Mouse (Mus musculus): Measurements from ENCODE around the gene Nkx6-1. TPM values are rescaled to one million over a fixed set of nuclear protein-coding genes. Genes with fewer than 3 reads are reported as not detected.
A peak's percentile ranks its signal among the peaks of the same experiment; 100 is the strongest.

The Nkx6-1 gene
- under 1 TPM in 3 of 4 experiments, not detected in 1; 0.11 to 0.33 (median 0.27) TPM for total RNA-seq (2022)

DNA sequence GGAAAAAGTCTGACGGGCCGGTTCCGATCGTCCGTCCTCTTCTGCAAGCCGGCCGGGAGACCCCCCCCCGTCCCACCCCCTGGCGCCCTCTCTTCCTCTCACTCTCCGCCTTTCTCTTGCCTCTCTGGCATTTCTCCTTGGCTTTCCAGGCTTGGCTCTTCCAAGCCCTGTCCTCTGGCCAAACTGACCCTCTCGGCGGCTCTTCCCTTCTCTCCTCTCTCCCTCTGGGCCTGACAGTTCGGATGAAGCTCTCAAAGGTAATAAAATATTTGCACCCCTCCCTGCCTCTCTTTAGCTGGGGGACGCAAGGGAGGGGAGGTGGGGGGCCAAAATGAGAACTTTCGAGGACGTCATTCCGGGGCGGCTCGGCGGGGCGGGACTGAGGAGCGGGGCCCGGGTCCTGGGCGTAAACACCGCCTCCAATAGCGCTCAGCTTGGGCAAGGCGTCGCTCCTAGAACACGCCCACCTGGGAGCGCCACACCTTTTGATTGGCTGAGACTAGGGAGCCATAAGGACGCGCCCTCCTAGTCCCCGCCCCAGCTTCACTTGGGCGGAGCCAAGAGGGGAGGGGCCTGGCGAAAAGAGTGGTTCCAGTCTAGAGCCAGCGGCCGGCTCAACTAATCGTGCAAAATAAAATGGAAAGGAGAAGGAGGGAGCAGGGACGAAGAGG lies at the start of gene Nkx6-1:
TSS of gene Nkx6-1 (minus strand) at position 52 of the 671 bp plus-strand sequence.
- no peak for DNase-seq (ENCODE audit: low spot score in 2 of 2)

DNA sequence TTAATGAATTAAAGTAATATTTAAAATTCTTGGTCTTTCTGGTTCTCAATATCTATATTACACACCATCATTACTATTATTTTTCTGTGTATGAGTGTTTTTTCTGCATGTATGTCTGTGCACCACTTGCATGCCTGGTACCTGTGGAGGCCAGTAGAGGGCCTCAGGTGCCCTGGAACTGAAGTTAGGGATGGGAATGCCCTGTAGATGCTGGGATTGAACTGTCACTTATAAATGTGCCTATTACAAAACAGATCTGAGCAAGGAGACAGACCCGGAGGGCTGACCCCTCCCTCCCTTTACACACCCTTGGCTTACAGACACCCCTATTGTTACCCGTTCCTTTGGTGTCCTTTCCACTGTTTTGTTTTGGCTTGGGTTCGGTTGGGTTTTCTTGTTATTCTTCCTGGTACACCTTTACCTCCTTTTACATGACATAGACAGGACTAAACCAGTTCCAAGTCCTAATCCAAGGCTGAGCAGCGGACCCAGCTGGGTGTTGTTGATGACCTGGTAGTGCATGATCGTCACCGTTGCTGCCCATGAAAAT lies 48.3 kb upstream of the Nkx6-1 start:
- no peak for DNase-seq (ENCODE audit: low spot score in 2 of 2)

DNA sequence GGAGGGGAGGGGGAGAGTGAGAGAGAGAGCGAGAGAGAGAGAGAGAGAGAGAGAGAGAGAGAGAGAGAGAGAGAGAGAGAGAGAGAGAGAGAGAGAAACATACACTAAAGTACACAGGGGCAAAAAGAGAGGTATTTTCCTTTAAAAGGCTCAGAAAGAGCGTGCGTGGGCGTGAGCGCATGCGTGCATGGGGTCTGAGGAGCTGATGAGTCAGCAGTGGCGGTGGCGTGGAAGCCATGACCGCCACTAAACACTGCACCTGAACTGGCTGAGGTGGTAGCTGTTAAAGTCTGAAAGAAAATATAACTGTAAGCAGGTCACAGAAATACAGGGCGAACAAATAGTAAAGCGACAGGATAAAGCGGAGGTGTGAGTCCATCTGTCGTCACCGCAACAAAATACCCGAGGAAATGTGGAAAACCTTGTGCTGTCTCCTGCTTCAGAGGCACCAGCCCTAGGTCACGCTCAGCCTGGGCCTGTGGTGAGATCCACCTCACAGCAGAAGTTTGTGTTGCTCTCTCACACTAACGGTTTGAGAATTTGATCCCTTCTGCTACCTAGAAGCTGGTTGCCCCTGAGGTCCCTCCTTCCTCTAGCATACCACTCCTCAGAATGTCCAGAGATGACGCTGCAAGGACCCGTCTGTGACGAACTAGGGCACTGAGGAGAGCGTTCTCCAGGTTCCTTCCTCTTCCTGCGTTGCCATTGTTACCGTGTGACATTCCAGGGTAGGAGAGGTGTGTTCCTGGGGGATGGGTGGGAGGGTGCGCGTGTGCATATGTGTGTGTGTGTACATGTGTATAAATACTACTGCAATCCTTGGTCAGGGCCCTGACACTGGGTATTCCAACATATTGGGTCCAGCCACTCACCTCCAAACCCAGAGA lies 38.8 kb upstream of the Nkx6-1 start:
- DNase-seq (ENCODE audit: low spot score in 2 of 2), result peak in 1 of 2 experiments; percentile 16

DNA sequence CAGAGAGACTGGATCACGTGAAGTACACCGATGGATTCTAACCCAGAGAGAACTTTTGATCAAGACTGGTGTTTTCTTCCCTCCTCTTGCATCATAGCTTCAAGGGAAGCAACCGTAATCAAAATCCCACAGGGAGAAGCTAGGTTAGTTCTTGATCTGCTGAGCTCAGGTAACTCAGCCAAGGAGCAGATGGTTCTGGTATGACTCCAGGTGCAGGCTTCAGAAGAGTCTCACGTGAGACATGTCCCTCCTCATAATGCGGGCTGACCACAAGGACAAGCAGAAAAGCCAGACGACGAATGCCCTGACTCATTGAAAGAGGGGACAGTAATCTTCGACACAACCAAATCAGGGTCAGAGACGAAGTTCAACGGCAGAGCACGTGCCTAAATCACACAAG lies 37.8 kb upstream of the Nkx6-1 start:
- no peak for DNase-seq (ENCODE audit: low spot score in 2 of 2)

DNA sequence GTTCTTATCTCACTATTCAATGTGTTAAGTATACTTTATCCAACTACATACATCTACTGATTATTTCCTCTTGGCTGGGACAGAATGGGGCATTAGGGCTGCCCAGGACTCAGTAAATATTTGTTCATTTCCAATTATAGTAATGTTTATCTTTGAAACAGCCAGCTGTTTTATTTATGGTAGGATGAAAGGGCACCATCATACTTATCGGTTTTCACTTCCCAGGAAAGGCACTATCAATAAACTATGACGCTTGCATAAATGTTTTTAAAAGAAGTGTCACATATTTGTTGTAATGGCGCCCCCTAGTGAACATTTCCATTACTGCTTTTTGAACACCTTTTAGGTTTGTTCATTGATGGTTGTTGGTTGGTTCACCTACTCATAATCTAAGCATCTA lies 35.8 kb upstream of the Nkx6-1 start:
- no peak for DNase-seq (ENCODE audit: low spot score in 2 of 2)

DNA sequence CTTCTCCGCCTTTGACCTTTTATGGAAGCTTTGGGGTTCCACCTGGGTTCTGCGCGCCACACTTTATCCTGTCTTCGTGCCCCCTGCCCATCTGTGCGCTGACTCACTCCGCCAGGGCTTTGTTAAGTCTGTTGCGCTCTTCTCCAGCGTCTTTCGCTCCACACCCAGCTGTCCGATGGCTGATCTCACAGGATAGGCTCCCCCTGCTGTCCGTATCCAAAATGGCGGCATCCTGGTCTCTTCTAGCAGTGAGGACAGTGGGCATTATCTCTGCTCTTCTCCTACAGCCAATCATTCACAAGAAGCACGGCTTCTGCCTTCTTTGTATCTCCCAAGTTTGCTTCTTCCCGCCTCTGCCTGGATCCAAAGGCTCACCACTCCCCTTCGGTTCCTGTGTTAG lies 23.8 kb upstream of the Nkx6-1 start:
- no peak for DNase-seq (ENCODE audit: low spot score in 2 of 2)

DNA sequence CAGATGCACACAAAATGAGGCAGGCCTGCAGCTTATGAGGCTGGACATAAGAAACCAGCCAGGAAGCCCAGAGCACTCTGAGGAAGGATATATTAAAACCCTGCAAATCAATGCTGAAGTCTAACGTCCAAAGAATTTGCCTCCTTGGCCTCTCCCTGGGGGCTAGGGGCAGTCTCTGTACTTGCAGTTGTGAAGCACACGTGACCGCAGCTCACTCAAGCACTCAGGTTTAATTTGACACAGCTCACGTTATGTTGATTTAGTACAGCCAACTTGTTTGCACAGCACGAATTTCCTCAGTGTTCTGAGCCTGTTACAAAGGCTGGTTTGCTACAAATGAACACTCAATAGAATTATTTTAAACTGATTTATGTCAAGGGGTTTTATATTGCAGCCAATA lies 18.5 kb upstream of the Nkx6-1 start:
- no peak for DNase-seq (ENCODE audit: low spot score in 2 of 2)

DNA sequence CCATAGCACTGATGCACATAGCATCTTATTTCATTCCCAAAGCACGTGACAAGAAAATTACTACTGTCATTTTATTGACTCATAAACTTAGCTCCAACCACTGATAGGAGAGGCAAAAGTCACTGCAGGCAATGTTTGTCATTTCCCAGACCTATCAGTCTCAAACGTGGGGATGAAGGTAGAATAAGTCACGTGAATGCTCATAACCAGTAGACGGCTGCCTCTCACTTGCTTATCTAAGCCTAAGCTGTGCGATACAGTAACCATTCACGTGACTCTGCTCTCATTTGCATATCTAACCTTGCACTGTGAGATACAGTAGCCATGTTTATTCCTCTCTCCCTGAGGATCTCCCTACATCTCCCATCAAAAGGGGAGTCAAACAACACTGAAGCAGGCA lies 15.5 kb upstream of the Nkx6-1 start:
- no peak for DNase-seq (ENCODE audit: low spot score in 2 of 2)

DNA sequence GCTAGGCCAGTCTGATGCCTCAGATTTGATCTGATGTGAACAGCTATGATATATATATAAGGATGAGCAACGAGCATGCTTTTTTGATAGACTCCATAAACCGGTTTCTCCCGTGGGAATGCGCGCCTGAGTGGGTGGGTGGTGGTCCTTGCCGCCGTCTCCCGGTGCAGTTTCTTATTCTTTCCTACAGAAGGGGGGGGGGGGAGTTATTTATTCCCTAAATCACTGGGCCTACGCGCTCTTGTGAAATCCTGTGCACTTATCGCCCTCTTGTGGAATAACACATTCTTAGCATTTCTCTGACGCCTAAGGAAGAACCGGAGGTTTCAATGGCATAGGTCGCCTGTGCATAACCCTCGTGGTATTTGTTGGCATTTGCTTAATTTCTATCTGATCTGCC lies 4.6 kb upstream of the Nkx6-1 start:
- peak in 1 of 2 experiments; percentile 19 for DNase-seq (ENCODE audit: low spot score in 2 of 2)

DNA sequence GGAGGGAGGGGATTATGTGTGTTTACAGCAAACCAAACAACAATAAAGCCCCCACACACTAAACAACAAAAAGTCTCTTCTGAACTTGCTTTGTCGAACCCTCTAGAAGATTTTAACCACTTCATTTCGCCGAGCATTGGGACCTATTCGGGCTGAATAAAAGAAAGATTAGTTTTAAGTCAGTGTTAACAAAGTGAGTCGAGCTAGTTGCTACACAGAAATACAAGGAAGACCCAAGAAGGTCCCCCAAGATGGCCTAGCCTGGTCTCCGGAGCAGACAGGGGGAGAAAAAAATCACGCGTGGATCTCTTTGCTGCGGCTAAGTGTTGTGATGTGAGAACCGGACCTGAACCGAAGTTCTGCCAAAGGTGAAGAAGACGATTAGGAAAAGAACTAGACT lies 3.7 kb upstream of the Nkx6-1 start:
- no peak for DNase-seq (ENCODE audit: low spot score in 2 of 2)

DNA sequence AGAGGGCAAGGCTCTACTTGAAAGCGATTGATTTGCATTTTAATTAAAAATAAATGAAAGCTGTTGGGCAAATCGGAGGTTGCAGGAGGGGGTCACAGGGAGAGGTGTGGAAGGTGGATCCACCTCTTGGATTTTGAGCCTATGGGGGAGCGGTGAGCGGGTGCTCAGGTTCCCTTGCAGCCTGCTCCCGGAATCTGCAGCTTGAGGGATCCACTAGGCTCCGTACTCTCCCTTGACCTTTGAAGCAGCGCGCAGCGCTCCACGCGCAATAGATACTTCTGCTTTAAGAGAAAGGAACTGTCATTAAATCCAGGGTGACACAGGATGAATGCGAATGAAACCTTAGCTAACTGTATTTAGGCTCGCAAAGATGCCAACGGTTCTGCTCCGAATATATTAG lies 3.2 kb upstream of the Nkx6-1 start:
- no peak for DNase-seq (ENCODE audit: low spot score in 2 of 2)

DNA sequence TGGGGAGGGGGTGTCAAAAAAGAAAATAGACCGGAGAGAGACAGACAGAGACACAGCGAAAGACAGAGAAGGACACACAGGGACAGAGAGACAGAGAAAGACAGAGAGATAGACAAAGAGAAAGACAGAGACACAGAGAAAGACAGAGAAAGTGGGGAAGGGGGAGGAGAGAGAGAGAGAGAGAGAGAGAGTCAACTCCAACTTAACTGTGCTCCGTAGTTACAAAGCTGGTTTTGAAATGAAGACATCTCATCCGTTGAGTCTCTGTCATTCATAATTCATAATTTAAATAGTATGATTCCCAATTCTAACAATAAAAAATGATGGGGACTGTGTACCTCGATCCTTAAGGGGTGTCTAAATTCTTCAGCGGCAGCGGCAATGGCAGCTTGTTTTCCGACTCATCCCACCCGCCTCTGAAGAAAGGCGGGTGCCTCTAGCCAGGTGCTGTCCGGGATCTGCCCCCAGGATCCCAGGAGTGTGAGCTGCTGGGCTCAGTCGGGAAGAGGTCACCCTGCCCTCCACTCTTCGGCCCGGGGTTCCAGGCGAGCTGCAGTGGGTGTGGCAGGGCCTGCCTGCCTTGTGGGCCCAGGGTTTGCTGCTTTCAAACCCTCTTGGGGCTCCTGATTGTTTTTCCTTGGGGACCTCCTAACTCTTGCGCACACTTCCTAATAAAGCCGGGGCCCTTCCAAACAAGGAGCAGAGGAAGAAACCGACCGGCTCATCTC lies 2.6 kb upstream of the Nkx6-1 start:
- no peak for DNase-seq (ENCODE audit: low spot score in 2 of 2)

DNA sequence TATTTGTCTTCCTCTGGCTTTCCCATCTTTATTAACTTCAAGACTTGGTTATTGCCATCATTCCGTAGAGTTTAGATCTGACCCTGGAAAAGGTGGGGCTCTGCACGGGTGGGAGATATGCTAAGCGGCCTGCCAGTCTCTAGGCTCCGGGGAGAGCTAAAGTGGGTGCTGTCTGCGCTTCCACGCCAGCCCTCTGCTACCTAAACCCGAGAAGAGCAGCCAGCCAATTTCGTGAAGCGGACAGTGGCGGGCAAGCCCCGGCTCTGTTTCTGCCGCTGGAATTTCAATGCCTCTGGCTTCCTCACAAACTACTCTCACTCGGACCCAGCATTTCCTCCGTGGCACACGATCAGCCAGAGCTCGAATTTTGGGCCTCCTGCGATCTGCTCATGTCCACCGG lies 1.9 kb upstream of the Nkx6-1 start:
- no peak for DNase-seq (ENCODE audit: low spot score in 2 of 2)

DNA sequence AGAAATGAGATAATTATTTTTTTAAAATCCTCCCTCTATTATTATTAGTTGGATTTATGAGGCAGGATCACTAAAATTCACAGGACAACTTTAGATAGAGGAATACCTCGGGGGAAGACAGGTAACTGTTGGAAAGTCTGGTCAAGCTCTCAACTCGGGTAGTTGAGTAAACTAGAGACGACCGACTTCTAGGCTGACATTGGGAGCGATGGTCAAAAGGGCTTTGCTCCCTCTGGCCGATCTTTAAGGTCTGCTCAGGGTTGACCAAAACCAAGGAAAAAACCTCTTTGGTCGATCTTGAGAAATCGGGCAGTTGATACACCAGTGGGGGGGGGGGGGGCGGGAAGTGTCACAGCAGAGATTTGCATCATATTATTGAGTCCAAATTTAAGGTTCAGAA lies 1.3 kb upstream of the Nkx6-1 start:
- DNase-seq (ENCODE audit: low spot score in 2 of 2), result no peak

DNA sequence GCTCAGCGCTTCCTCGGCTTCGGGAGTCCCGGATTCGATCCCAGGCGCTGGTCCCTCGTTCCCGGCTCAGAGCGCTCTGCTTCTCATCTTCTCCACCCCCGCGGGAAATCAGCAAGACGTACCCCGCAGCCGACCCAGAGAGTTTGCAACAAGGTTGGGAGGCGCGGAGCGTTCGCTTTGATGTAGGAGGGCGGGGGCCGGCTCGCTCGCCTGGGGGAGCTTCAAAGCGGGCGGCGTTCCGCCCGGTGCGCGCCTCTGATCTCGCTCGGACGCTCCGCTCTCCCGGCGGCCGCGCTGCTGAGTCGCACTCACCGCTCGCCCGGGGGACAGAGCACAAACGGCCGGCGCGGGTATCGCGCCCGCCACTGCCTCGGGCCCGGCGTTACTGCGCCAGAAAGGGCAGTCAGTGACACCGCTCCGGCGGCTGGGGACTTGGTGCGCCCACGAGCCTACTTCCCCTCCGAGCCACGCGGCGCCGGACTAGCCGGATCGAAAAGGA lies 324 bp downstream of the Nkx6-1 start:
- no peak for DNase-seq (ENCODE audit: low spot score in 2 of 2)

DNA sequence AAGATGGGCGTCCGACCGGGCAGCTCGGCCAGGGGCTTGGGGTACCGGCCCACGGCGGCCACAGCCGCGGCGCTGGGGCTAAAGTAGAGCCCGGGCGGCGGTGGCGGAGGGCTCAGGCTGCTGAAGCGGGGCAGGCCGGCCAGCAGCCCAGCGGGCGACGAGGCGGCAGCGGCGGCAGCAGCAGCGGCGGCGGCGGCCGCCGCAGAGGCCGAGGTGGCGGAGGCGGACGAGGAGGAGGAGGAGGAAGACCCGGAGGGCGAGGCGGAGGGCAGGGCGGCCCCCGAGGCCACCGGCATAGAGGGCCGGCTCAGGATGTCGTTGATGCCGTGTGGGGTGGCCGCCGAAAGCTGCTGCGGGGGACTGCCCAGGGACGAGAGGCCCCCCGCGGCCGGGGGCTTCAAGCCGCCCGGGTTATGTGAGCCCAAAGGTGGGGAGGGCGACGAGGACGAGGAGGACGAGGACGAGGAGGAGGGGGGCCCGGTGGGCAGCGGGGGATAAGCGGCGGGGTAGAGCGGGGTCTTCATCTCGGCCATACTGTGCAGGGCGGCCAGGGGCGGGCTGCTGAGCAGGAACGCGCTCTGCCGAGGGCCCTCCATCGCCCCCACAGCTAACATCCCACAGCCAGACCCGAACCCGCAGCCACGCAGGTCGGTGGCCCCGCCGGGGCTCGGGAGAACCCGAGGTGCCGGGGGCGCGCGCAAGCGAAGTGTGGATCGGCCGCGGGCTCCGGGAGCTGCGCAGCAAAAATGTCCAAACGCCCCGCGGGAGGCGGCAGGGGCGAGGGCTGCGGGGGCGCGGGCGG lies 974 bp downstream of the Nkx6-1 start:
- DNase-seq (ENCODE audit: low spot score in 2 of 2), result no peak

DNA sequence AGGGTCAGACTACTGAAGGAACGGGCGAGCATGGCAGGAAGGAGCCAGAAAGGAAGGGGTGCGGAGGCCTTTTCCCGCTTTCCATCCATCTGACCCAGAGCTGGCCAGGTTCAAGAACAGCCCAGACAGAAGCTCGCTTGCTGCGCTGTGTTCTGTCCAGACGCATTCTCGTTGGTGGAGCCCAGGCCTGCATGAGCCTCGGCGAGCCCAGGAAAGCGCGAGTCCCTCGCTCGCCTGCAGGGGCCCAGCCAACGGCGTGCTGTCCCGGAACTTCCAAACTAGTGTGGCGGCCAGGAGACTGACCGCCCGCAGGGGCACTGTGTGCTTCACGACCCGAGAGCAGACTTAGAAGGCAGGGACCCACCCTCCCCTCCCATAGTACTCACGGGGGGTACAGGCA lies 1.6 kb downstream of the Nkx6-1 start:
- no peak for DNase-seq (ENCODE audit: low spot score in 2 of 2)

DNA sequence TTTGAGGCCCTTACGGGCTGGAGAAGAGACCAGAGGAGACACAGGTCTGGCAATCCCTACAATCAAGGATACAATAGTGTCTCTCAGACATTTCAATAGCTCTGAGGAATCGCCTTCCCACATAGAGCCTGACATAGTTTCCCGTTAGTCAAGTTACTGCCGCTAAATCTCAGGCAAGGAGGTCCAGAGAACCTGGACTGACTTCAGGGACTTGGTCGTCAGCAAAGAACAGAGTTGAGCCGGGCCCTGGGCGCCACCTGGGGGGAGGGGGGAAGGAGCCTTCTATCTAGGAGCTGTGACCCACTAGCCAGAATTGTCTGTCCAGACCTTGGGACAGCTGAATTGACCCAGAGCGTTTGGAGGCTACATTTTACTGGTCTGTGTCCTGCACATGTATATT lies 2.3 kb downstream of the Nkx6-1 start:
- no peak for DNase-seq (ENCODE audit: low spot score in 2 of 2)

DNA sequence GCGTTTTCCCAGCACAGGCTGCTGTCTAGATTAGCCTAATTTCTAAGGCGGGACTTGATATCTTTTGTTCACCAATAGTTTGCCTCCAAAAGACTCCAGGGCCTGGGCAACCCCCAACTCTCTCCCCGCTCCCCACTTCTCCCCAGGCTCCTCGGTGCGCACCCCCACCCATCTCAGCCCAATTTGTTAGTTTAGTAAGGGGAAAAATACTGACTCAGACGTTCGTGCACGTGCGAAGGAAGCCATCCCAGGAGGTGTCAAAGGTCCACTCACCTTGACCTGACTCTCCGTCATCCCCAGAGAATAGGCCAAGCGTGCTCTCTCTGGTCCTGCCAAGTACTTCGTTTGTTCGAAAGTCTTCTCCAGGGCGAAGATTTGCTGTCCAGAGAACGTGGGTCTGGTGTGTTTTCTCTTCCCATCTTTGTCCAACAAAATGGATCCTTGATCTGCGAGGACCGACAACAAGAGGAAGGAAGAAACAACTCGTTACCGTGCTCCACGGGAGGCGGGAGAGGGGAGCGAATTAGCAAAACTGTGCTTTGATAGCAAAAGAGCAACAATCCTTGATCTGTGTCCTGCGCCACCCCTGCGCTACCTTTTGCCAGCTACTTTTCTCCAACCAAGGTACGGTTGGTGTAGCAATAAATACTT lies 3.1 kb downstream of the Nkx6-1 start:
- DNase-seq (ENCODE audit: low spot score in 2 of 2), result no peak

DNA sequence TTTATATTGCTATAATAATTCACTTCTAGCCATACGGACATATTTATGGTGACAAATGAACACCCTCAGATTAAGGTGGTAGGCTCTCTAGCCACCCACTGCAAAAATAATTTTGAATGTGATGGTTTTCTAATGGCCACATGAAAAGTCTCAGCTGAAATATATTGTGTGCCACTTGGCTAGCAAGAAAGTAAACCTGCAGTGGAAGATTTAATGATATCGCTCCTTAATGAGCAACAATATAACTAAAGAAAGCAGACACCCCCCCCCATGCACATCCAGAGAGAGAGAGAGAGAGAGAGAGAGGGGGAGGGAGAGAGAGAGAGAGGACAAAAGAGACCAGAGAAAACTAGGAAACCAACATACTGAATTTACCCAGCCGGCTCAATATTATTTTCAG lies 4.1 kb downstream of the Nkx6-1 start:
- DNase-seq (ENCODE audit: low spot score in 2 of 2), result no peak
